In genomic region chr16:29985126-29985931, GRCm38 (mm10) we compare ENCODE assay signal across 18 mouse cellular contexts.
"Had no signal": no experiment of that assay in that cellular context is flagged by ENCODE, and none has a peak within 500 bp of the region (broad histone marks: within the 10 kb centered on the region; RNA-seq: fewer than 3 reads in every experiment).

No protein-coding gene starts in this region.

- H3K36me3 ChIP-seq: limb, embryonic 15.5 days; liver, embryonic 15.5 days; midbrain, embryonic 10.5 days; midbrain, embryonic 15.5 days; neural tube, embryonic 13.5 days had no signal

- H3K4me3 ChIP-seq: layer of hippocampus, adult 2 months; limb, embryonic 15.5 days; liver, embryonic 15.5 days; midbrain, embryonic 10.5 days; midbrain, embryonic 15.5 days; neural tube, embryonic 13.5 days had no signal

- H3K9ac ChIP-seq: limb, embryonic 15.5 days; liver, embryonic 15.5 days; lung, embryonic 14.5 days; midbrain, embryonic 15.5 days; neural tube, embryonic 13.5 days had no signal

- H3K27ac ChIP-seq: hindbrain, postnatal 0 days; layer of hippocampus, adult 2 months; limb, embryonic 15.5 days; liver, embryonic 15.5 days; midbrain, embryonic 10.5 days; midbrain, embryonic 15.5 days; neural tube, embryonic 13.5 days had no signal

- DNase-seq: kidney, adult 18-20 months; kidney, postnatal 10 days; kidney, postnatal 4 days; lung, embryonic 14.5 days; lung, postnatal 10 days; lung, postnatal 4 days; retina, postnatal 1 day; right cerebral cortex, postnatal 4 days; spleen, adult 18-20 months; thymus, adult 2 months; thymus, postnatal 25 days had no signal

- H3K4me1 ChIP-seq: midbrain, embryonic 15.5 days; neural tube, embryonic 13.5 days had no signal

- H3K27me3 ChIP-seq: limb, embryonic 15.5 days; liver, embryonic 15.5 days; midbrain, embryonic 15.5 days had no signal
